Mouse (Mus musculus): ENCODE measurements around the gene Dync2h1. TPM values are rescaled to one million over a fixed set of nuclear protein-coding genes. Genes with fewer than 3 reads are reported as not detected.
A peak's percentile ranks its signal among the peaks of the same experiment; 100 is the strongest.
"Not testable (repeated sequence)": the region's sequence is repeated elsewhere in the genome, so short reads cannot be mapped to it uniquely, and the experiment has no call there.

Dync2h1 gene
- polyA plus RNA-seq, 1 experiment from 2014 or later = 23.7 TPM

GRCm38 (mm10) chr9:7014733-7015132 lies 169.5 kb downstream of the Dync2h1 start:
- Histone ChIP-seq H3K9me3 (no peaks in the 10 kb centered on the region), H3K27me3 (no peaks in the 10 kb centered on the region), H3K4me3 (no peak overlapping the region), H3K36me3 (0 out of 2 replicates have a peak, but pooled peaks cover 3% of the 10 kb centered on the region), H3K9ac (no peak overlapping the region), H3K4me2 (no peak overlapping the region), H3K4me1 (no peaks in the 10 kb centered on the region), H3K27ac (no peak overlapping the region)
- 90% methylated on average over 1 of the region's 1 CpGs for WGBS
- no peak for ATAC-seq (ENCODE audit: insufficient number of reproducible peaks, insufficient read depth, low FRiP score, low TSS enrichment, low read depth)

DNA sequence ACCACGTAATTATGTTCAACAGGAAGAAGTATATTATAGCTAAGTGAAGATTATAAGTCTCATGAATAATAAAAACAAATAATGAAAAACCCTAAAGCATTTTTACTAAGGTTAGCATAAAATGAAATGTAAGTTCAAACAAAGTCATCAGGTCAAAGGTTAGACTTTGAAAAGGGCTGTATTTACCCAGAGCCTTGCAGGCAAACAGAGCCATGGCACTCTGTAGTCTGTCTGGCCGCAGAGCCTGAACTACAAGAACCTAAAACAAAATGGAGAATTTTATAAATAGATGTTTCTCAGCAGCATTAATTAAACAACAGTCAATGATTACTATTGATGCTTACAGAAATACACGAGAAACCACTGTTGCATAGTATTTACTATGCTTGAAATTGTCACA lies 174.5 kb downstream of the Dync2h1 start:
- Histone ChIP-seq H3K36me3 (peaks cover 9% of the 10 kb centered on the region; the same call in 1 of the 2 replicates), H3K9ac (no peak overlapping the region), H3K27me3 (no peaks in the 10 kb centered on the region), H3K9me3 (no peaks in the 10 kb centered on the region), H3K4me2 (no peak overlapping the region), H3K4me3 (no peak overlapping the region), H3K27ac (no peak overlapping the region), H3K4me1 (no peaks in the 10 kb centered on the region)
- no peak for ATAC-seq (ENCODE audit: insufficient number of reproducible peaks, insufficient read depth, low FRiP score, low TSS enrichment, low read depth)
- 66% methylated on average over 3 of the region's 3 CpGs for WGBS

DNA sequence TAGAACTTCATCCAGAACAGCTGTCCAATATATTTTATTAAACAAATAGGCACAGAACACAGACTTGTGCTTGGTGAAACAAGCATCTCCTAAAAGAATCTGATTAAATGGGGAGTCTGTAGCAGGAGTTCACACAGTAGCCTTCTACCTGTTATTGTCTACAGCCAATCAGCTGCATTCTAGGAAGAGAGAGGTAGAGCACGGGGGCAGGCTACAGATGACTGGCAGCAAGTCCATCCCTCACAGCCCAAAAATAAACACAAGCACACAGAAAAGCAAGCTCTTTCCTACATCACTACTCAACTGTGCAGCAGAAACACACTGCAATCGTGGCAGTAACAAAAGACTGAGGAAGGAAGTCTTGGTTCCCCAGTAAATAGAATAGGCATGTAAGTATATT lies 189.4 kb downstream of the Dync2h1 start:
- no peak overlapping the region for H3K27ac ChIP-seq
- 78% methylated on average over 2 of the region's 2 CpGs for WGBS
- no peaks in the 10 kb centered on the region for H3K27me3 ChIP-seq
- no peak overlapping the region for H3K9ac ChIP-seq
- peaks cover 24% of the 10 kb centered on the region for H3K36me3 ChIP-seq
- ATAC-seq (ENCODE audit: insufficient number of reproducible peaks, insufficient read depth, low FRiP score, low TSS enrichment, low read depth) = no peak
- no peak overlapping the region for H3K4me2 ChIP-seq
- no peaks in the 10 kb centered on the region for H3K9me3 ChIP-seq
- no peak overlapping the region for H3K4me3 ChIP-seq
- no peaks in the 10 kb centered on the region for H3K4me1 ChIP-seq

GRCm38 (mm10) chr9:6994275-6994674 lies 190.0 kb downstream of the Dync2h1 start:
- Histone ChIP-seq H3K27ac (no peak overlapping the region), H3K27me3 (no peaks in the 10 kb centered on the region), H3K9ac (no peak overlapping the region), H3K4me1 (no peaks in the 10 kb centered on the region), H3K9me3 (no peaks in the 10 kb centered on the region), H3K4me3 (no peak overlapping the region), H3K36me3 (peaks cover 23% of the 10 kb centered on the region), H3K4me2 (no peak overlapping the region)
- ATAC-seq (ENCODE audit: insufficient number of reproducible peaks, insufficient read depth, low FRiP score, low TSS enrichment, low read depth) = no peak

- H3K4me2 ChIP-seq = no peak overlapping the region
- no peak for ATAC-seq (ENCODE audit: insufficient number of reproducible peaks, insufficient read depth, low FRiP score, low TSS enrichment, low read depth)
- no peaks in the 10 kb centered on the region for H3K9me3 ChIP-seq
- no peak overlapping the region for H3K27ac ChIP-seq
- H3K27me3 ChIP-seq = no peaks in the 10 kb centered on the region
- peaks cover 19% of the 10 kb centered on the region for H3K36me3 ChIP-seq
- no peak overlapping the region for H3K9ac ChIP-seq
- no peaks in the 10 kb centered on the region for H3K4me1 ChIP-seq
- no peak overlapping the region for H3K4me3 ChIP-seq
- 92% methylated on average over 3 of the region's 3 CpGs for WGBS
Measured at GRCm38 (mm10) chr9:6988893-6989685, 195.2 kb downstream of the Dync2h1 start.

GRCm38 (mm10) chr9:6986161-6986560 lies 198.1 kb downstream of the Dync2h1 start:
- Histone ChIP-seq H3K27ac (no peak overlapping the region), H3K4me3 (no peak overlapping the region), H3K4me2 (no peak overlapping the region), H3K36me3 (peaks cover 13% of the 10 kb centered on the region; the same call in 1 of the 2 replicates), H3K4me1 (no peaks in the 10 kb centered on the region), H3K9me3 (no peaks in the 10 kb centered on the region), H3K27me3 (no peaks in the 10 kb centered on the region), H3K9ac (no peak overlapping the region)
- 94% methylated on average over 3 of the region's 3 CpGs for WGBS
- ATAC-seq (ENCODE audit: insufficient number of reproducible peaks, insufficient read depth, low FRiP score, low TSS enrichment, low read depth) = no peak

DNA sequence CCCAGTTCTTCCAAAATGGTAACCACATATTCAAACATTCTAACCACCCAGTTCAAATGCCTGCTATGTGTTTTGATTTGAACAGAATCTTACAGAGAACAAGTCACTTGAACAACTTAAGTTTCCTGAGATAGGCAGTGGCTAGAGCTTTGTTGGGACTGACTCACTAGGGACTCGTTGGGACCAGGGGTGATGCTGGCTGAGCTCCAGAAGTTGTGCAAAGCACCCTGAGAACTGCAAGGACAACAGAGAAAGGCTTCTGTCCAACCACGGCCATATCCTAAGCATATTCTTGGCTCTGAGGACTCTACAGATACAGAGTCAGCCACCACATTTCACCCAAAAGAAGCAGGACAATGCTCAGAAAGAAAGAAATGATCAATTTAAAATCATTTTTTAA lies 215.1 kb downstream of the Dync2h1 start:
- H3K27me3 ChIP-seq = no peaks in the 10 kb centered on the region
- no peak overlapping the region for H3K4me3 ChIP-seq
- ATAC-seq (ENCODE audit: insufficient number of reproducible peaks, insufficient read depth, low FRiP score, low TSS enrichment, low read depth) = no peak
- H3K4me1 ChIP-seq = no peaks in the 10 kb centered on the region
- H3K27ac ChIP-seq = no peak overlapping the region
- peaks cover 4% of the 10 kb centered on the region; the same call in 1 of the 2 replicates for H3K36me3 ChIP-seq
- no peak overlapping the region for H3K4me2 ChIP-seq
- 85% methylated on average over 2 of the region's 2 CpGs for WGBS
- no peak overlapping the region for H3K9ac ChIP-seq
- no peaks in the 10 kb centered on the region for H3K9me3 ChIP-seq

GRCm38 (mm10) chr9:6965006-6965405 lies 219.2 kb downstream of the Dync2h1 start:
- Histone ChIP-seq H3K9me3 (no peaks in the 10 kb centered on the region), H3K36me3 (peaks cover 7% of the 10 kb centered on the region; the same call in 1 of the 2 replicates), H3K4me2 (no peak overlapping the region), H3K27me3 (no peaks in the 10 kb centered on the region), H3K4me3 (no peak overlapping the region), H3K4me1 (no peaks in the 10 kb centered on the region), H3K9ac (no peak overlapping the region), H3K27ac (no peak overlapping the region)
- WGBS = 80% methylated on average over 3 of the region's 3 CpGs
- ATAC-seq (ENCODE audit: insufficient number of reproducible peaks, insufficient read depth, low FRiP score, low TSS enrichment, low read depth) = no peak

DNA sequence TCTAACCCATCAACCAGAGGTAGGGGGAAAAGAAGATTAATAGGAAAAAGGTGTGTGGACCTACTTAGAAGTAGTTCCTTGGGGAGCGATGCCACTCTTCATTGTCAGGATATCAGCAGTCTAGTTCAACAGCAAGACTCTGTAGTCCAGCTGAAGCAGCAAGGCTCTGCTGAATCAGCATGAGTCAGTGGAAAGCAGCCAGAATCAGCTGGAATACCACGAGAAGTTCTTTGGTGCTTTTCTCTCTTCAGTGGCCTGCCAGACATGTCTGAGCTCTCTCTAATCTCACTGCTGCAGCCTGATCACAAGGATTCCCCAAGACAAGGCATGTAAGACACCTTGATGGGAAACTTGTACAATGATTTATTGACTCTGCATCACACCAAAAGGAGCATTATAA lies 225.9 kb downstream of the Dync2h1 start:
- Histone ChIP-seq H3K4me2 (no peak overlapping the region), H3K27me3 (no peaks in the 10 kb centered on the region), H3K9me3 (no peaks in the 10 kb centered on the region), H3K4me1 (no peaks in the 10 kb centered on the region), H3K36me3 (peaks cover 9% of the 10 kb centered on the region; the same call in 1 of the 2 replicates), H3K4me3 (no peak overlapping the region), H3K9ac (no peak overlapping the region), H3K27ac (no peak overlapping the region)
- no peak for ATAC-seq (ENCODE audit: insufficient number of reproducible peaks, insufficient read depth, low FRiP score, low TSS enrichment, low read depth)
- WGBS = 80% methylated on average over 2 of the region's 2 CpGs

GRCm38 (mm10) chr9:6927399-6928035 lies 256.7 kb downstream of the Dync2h1 start:
- 0 out of 2 replicates have a peak, but pooled peaks have one; percentile 17 for ATAC-seq (ENCODE audit: insufficient number of reproducible peaks, insufficient read depth, low FRiP score, low TSS enrichment, low read depth)
- H3K4me2 ChIP-seq = no peak overlapping the region
- WGBS = 17% methylated on average over 1 of the region's 1 CpGs
- H3K9me3 ChIP-seq = no peaks in the 10 kb centered on the region
- no peak overlapping the region for H3K4me3 ChIP-seq
- no peaks in the 10 kb centered on the region for H3K27me3 ChIP-seq
- H3K4me1 ChIP-seq = no peaks in the 10 kb centered on the region
- peaks cover 11% of the 10 kb centered on the region for H3K36me3 ChIP-seq
- no peak overlapping the region for H3K27ac ChIP-seq
- H3K9ac ChIP-seq = no peak overlapping the region

DNA sequence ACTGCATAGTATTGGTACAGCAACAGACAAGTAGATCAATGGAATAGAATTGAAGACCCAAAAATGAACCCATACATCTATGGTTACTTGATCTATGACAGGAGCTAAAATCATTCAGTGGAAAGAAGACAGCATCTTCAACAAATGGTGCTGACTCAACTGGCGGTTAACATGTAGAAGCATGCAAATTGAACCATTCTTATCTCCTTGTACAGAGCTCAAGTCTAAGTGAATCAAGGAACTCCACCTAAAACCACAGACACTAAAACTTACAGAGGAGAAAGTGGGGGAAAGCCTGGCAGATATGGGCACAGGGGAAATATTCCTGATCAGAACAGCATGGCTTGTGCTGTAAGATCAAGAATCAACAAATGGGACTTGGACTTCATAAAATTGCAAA lies 270.8 kb downstream of the Dync2h1 start:
- Histone ChIP-seq H3K9me3 (no peaks in the 10 kb centered on the region), H3K36me3 (no peaks in the 10 kb centered on the region), H3K27me3 (no peaks in the 10 kb centered on the region), H3K27ac (no peak overlapping the region), H3K9ac (no peak overlapping the region), H3K4me3 (no peak overlapping the region), H3K4me1 (no peaks in the 10 kb centered on the region), H3K4me2 (no peak overlapping the region)
- WGBS = 91% methylated on average over 1 of the region's 1 CpGs
- no peak for ATAC-seq (ENCODE audit: insufficient number of reproducible peaks, insufficient read depth, low FRiP score, low TSS enrichment, low read depth)

- not testable (repeated sequence) for ATAC-seq (ENCODE audit: insufficient number of reproducible peaks, insufficient read depth, low FRiP score, low TSS enrichment, low read depth); H3K36me3 ChIP-seq; H3K4me1 ChIP-seq; H3K27ac ChIP-seq; H3K9ac ChIP-seq; H3K27me3 ChIP-seq; H3K4me3 ChIP-seq; H3K9me3 ChIP-seq
- 0 out of 2 replicates have a peak overlapping the region, but pooled peaks have one; percentile 5 for H3K4me2 ChIP-seq
- 42% methylated on average over 4 of the region's 4 CpGs for WGBS
Measured at GRCm38 (mm10) chr9:6910537-6910936, 273.7 kb downstream of the Dync2h1 start.
